Mouse (Mus musculus): ENCODE measurements around the gene Prim1.

The Prim1 gene

GRCm38 (mm10) chr10:128015068-128015934, at the start of gene Prim1:
TSS of gene Prim1 (plus strand) at chr10:128015168.
- peak; percentile 72 to 78 for DNase-seq (ENCODE audit: low spot score in 2 of 2)

DNA sequence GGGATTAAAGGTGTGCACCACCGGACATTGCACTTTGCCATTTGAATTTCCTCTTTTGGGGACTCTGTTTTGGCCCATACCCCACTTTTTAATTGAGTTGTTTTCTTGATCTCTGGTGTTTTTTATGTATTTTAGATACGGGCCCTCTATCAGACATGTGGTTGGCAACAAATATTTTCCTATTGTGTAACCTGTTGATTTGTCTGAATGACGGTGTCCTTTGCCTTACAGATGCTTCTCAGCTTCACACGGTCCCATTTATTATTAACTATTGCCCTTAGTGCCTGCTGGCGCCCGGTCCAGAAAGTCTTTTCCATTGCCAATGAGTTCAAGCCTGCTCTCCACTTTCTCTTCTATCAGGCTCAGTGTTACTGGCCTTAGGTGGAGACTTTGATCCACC, 48.5 kb upstream of the Prim1 start:
- DNase-seq (ENCODE audit: low spot score in 2 of 2): no peak

GRCm38 (mm10) chr10:127969820-127970219, 45.1 kb upstream of the Prim1 start:
- DNase-seq (ENCODE audit: low spot score in 2 of 2): no peak

DNA sequence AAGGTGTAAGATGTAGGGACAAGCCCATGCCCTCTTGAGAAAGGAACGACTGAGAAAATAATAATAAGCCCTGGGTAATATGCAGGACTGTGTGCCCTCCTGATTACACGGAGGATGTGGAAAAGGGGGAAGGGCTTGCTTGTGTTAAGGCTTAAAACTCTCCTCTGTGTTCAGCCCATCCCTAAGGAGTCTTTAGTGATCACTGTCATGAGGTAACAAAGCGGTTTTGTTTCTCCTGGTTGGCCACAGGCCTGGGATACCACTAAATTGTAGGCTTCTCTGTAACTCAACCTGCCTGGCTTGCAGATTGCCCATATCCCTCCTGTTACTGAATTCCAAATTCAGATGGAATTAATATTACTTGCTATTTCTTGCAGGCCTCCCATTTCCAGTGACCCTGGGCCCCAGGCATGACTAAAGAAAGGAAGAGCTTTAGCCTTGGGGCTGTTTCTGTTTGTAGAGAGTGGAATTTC, 44.6 kb upstream of the Prim1 start:
- DNase-seq (ENCODE audit: low spot score in 2 of 2): no peak

- DNase-seq (ENCODE audit: low spot score in 2 of 2): no peak
These were observed 43.8 kb upstream of the Prim1 start for GRCm38 (mm10) chr10:127971135-127971534.

DNA sequence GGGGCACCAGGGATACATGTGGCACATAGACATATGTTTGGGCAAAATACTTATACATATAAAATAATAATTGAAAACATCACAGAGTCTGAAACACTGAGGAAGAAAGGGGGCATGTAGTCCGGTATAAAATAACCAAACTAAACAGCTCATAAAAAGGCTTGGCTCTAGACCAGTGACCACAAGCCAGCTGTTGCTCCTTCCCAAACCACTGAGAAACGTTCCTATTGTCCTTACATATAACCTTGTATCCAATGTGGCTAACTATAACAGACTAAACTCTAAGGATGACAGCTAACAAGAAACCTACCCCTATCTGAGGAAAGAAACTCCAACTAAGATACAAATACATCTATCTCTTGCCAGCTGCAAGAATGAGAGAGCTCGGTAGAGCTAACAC, 40.9 kb upstream of the Prim1 start:
- no peak for DNase-seq (ENCODE audit: low spot score in 2 of 2)

- DNase-seq (ENCODE audit: low spot score in 2 of 2): no peak
These were observed 39.5 kb upstream of the Prim1 start for GRCm38 (mm10) chr10:127975503-127975902.

- DNase-seq (ENCODE audit: low spot score in 2 of 2): peak in 1 of 2 experiments; percentile 2
These were observed 30.3 kb upstream of the Prim1 start for GRCm38 (mm10) chr10:127984650-127985049.

- DNase-seq (ENCODE audit: low spot score in 2 of 2): no peak
These were observed 29.4 kb upstream of the Prim1 start for GRCm38 (mm10) chr10:127985601-127986000.

- DNase-seq (ENCODE audit: low spot score in 2 of 2): no peak
These were observed 18.3 kb upstream of the Prim1 start for GRCm38 (mm10) chr10:127996690-127997089.

DNA sequence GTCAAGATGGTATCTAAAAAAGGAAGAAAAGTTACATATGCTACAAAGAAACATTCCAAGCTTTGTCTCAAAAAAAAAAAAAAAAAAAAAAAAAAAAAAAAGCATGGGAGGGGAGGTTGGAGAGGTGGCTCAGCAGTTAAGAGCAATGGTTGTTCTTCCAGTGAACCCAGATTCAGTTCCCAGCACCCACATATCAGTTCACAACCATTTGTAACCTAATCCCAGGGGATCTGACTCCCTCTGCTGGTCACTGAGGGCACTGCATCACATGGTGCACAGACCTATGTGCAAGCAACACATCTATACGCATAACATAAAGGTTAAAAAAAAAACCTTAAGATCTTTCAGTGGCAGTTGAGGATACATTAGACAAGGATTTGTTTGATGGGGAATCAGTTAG, 16.7 kb upstream of the Prim1 start:
- no peak for DNase-seq (ENCODE audit: low spot score in 2 of 2)

DNA sequence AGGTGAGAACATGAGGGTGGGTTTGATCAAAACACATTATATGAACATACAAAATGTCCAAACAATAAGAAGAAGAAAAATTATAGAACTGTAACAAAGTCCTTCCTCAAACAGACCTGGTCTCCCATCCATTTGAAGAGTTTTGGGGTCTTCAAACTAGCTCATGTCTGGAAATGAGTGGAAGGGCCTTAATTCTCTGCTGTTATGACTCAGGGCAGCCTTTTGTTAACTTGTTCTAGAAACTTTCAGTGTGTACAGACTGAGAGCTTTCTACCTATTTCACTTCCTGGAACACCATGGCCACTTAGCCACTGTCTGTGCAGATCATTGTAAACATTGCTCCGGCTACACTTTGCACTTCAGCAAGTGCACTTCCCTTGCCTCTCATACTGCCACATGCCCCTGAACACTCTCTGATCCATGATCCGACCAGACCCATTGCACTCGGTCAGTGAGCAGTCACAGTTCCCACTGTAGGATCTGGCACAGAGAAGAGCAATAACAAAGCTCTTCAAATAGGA, 11.6 kb upstream of the Prim1 start:
- no peak for DNase-seq (ENCODE audit: low spot score in 2 of 2)

GRCm38 (mm10) chr10:128004918-128005317, 10.1 kb upstream of the Prim1 start:
- DNase-seq (ENCODE audit: low spot score in 2 of 2): no peak

GRCm38 (mm10) chr10:128005479-128005878, 9.5 kb upstream of the Prim1 start:
- no peak for DNase-seq (ENCODE audit: low spot score in 2 of 2)

DNA sequence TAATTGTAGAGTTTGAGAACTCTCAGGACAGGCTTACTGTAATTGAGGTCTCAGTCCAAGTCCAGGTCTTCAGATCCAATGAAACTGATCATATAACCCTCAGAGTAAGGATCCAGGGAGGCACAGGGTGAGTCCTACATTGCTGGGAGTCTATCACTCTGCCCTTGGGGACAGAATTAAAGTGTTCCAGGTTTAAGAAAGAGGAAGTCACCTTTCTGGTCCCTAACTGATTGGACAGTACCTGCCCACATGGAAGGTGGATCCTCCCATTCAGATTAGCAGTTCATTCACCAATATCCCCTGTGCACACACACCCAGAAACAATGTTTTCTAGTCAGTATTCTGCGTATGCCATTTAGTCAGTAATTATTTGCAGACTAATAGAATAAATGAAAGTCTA, 7.5 kb upstream of the Prim1 start, which contains the start of gene Hsd17b6:
Hsd17b6 (minus strand) TSS at position 166 of the 400 bp plus-strand sequence.
- no peak for DNase-seq (ENCODE audit: low spot score in 2 of 2)

DNA sequence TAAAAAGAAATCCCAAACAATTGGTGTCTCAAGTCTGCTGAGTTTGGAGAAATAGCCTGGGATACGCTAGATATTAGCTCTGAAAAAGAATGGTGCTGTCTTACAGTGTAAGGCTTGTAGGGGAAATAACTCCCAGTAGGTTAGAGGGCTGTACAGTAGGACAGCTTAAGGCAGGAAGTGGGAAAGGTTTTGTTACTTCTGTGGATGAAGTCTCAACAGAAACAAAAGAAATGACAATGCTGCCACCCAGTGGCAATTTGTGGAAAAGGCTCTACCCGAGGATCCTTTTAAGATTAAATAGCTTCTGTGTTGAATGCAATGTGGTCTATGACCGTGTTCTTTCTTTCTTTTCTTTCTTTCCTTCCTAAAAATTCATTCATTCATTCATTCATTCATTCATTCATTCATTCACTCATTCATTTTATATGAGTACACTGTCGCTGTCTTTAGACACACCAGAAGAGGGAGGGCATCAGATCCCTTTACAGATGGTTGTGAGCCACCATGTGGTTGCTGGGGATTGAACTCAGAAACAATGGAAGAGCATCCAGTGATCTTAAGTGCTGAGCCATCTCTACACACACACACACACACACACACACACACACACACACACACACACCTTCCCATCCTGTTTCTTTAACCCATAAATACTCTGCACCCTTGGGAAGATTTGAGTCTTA, 6.6 kb upstream of the Prim1 start:
- peak; percentile 16 to 42 for DNase-seq (ENCODE audit: low spot score in 2 of 2)

DNA sequence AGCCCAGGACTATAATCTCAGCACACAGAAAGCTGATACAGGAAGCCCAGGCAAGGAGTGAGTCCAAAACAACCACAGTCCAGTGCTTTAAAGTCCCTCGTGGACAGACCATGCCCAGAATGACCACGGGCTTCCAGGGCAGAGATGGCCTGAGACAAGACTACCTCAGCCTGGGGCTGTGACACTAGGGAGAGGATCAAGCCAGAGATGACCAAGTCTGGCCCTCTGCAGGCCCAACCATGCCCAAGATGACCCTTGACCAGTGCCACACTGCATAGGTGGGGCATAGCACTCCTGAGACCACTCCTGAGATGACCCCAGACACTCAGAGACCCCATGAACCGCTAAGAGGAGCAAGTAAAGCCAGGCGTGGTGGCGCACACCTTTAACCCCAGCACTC, 5.2 kb upstream of the Prim1 start:
- no peak for DNase-seq (ENCODE audit: low spot score in 2 of 2)

GRCm38 (mm10) chr10:128022196-128022595, 7.2 kb downstream of the Prim1 start:
- no peak for DNase-seq (ENCODE audit: low spot score in 2 of 2)

GRCm38 (mm10) chr10:128023496-128023895, 8.5 kb downstream of the Prim1 start:
- DNase-seq (ENCODE audit: low spot score in 2 of 2): no peak

GRCm38 (mm10) chr10:128029931-128030330, 15.0 kb downstream of the Prim1 start:
- DNase-seq (ENCODE audit: low spot score in 2 of 2): no peak

GRCm38 (mm10) chr10:128030860-128031259, 15.9 kb downstream of the Prim1 start:
- DNase-seq (ENCODE audit: low spot score in 2 of 2): no peak

- no peak for DNase-seq (ENCODE audit: low spot score in 2 of 2)
These were observed 21.9 kb downstream of the Prim1 start for GRCm38 (mm10) chr10:128036746-128037425.

All from right cerebral cortex, postnatal 36 days (tissue).